Mouse (Mus musculus) adrenal gland, adult 8-10 months (tissue): ENCODE results near the gene Pde7b. TPM values are rescaled to one million over a fixed set of nuclear protein-coding genes. Genes with fewer than 3 reads are reported as not detected.
"Not testable (repeated sequence)": the region's sequence is repeated elsewhere in the genome, so short reads cannot be mapped to it uniquely, and the experiment has no call there.

ENCODE experiments used
- DNase-seq: peaks from one replicate; pipeline ENCODE4 v3.0.0; 2022
- total RNA-seq, 4 experiments: library from RNA; stranded (reverse); gene quantifications; 2 replicates each; pipeline ENCODE4 v1.2.4; 2022

The Pde7b gene
- total RNA-seq, 4 experiments from 2014 or later = 13.5 to 14.8 (median 14.5) TPM

DNA sequence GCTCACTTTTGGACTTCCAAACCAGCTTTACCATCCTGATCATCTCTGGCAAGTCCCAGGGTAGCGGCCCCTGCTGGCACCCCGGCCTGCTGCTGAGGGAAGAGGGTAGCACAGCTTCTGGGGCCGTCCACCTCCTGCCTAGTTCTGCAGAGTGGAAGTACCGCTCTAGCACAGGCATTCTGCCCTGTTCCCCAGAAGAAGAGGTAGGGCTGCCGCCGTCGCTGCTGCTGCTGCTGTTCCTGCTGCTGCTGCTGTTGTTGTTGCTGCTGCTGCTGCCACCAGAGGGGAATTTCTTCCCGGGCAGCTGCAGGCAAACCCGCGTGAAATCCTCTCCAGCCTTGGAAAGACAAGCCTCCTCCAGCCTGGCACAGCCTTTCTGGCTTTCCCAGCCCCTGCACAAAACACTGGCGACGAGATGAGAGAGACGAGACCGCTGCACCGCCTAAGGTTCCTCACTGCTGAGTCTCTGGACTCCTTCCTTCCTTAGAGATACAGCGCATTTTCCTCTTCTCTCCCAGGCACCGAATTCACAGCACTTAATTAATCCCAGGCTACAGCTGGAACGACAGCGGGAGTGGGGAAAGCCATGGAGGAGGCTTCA lies 176.8 kb downstream of the Pde7b start:
- peak; percentile 10 for DNase-seq

DNA sequence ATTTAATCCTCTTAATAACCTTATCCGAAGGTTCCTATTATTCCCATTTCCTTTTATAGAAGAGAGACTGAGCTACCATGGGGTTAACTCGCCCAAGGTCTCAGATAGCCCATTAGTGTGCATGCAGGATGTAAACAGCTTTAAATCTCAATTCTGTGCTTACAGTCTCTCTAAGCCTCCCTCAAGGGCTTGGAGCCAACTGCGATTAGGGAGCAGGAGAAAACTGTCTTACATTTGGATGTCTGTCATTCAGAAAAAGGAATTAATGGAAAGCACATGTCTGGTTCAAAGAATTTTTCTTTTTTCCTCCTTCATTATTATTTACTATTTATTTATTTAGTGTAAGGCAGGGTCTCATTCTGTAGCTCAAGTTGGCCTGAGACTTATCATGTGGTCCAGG lies 181.8 kb downstream of the Pde7b start:
- no peak for DNase-seq

DNA sequence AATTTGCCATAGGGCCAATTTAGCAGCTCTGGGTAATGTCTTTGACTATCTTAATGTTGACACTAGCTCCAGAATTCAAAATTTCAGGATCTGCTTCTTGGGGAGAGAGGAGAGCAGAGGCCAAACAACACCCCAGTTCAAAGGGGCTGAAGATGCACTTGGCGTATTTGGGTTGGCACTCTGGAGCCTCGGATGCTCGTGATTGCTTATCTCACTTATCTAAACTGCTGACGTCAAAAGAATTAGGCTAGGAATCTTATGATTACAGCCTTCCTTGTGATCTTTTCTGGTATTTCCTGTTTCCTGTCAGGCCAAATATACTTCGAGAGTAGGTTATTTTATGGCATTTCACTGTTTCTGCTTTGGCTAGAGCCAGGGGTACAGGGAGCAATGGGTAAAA lies 191.1 kb downstream of the Pde7b start:
- no peak for DNase-seq

DNA sequence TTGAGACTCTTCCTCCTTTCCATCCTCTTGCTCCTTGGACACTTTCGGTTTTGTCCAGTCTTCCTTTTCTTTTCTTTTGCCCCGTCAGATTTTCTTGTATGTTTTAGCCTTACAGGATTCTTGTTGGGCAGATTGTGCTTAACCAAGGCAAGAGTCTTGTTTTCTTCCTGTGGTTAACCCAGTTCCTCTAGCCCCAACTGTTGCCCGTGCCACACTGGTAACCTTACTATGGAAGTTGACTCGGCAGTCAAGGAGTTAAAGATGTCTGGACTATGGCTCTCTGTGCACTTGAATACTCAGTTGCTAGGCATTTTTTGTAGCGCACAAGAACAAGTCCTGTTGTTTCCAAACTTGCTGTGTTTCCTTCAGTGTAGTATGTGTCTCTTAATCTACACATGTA lies 193.0 kb downstream of the Pde7b start:
- DNase-seq = no peak

DNA sequence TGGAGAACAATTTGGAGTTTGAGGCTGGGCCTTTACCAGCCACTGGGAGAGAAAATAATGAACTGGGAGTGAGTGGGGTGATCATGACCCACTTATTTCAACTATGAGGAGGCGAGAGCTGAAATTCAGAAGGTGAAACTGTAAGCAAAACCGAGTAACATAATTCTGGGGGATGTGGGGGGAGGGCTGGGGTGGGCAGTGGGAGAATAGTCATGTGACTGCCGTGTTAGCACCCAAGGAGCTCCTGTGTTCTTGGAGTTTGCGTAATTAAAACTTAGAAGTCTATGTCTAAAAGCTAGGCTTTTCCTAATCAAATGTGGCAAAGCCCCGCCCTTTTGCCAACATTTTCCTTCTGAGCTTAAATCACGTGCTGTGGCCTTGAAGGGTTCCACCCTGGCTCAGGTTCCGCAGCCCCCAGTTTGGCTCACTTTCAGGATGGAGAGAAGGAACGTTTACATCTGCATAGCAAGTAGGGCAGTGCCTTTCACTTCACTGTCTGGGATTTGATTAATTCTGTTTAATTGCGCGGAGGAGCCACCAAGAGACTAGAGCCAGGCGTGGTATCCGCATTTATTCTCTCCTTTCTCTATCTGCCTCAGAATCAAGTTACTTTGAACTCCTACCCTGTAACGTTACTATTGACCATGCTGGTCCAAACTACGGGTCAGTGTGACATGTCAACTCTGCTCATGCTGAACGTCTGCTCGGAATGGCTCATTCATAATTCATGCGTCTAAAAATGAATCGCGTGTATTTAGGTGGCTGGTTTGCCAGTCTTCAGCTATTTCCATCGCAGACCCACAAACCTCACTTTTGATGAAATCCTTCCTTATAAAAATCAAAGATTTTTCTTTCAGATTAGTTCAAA lies 196.1 kb downstream of the Pde7b start:
- DNase-seq = no peak

DNA sequence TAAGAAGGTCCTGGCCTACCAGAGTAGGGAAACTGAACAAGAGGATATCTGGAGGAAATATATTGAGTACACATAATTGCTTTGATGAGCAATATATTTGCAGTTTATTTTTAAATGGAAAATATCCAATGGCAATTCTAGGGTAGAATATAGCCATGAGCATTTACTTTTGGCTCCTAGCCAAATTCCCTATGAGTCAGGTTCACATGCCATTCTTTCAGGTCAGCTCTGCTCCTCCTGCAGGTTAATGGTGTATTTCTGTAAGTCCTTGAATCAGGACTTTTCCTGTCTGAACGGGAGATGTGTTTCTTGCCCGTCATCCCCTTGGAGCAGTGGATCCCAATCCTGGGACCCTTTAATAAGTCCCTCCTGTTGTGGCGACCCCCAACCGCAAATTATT lies 197.1 kb downstream of the Pde7b start:
- DNase-seq = no peak

DNA sequence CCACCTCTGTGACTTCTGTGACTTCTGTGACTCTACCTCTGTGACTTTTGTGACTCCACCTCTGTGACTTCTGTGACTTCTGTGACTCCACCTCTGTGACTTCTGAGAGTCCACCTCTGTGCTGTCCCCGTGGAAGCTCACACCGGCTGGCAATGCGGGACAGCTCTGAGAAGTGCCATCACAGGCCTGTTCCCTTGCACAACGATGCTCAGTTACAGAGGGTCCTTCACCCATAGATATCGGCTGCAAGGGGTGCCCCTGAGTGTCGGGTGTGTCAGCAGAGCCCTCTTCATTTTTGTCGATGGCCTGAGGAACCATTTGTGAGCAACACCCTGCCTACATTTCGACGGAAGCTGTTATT lies 206.4 kb downstream of the Pde7b start:
- DNase-seq = no peak

DNA sequence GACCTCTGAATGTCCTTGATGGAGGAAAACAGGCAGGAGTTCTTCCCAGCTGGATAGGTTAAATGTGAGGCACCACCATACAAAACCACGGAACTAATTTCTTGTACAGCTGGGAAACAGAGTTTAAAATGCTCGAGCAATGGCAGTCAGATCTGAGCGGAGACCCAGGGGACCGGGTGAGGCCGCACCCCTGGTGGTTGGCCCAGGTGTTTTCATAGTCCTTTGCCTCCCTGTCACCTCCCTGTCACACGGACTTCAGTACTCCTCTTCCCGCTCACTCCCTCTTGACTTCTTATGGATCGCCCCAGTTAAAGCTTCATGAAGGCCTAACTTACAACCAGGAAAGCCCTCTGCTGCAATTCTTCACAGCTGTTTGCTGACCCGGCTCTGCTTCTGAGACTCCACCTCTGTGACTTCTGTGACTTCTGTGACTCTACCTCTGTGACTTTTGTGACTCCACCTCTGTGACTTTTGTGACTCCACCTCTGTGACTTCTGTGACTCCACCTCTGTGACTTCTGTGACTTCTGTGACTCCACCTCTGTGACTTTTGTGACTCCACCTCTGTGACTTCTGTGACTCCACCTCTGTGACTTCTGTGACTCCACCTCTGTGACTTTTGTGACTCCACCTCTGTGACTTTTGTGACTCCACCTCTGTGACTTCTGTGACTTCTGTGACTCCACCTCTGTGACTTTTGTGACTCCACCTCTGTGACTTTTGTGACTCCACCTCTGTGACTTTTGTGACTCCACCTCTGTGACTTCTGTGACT lies 206.9 kb downstream of the Pde7b start:
- DNase-seq = not testable (repeated sequence)

DNA sequence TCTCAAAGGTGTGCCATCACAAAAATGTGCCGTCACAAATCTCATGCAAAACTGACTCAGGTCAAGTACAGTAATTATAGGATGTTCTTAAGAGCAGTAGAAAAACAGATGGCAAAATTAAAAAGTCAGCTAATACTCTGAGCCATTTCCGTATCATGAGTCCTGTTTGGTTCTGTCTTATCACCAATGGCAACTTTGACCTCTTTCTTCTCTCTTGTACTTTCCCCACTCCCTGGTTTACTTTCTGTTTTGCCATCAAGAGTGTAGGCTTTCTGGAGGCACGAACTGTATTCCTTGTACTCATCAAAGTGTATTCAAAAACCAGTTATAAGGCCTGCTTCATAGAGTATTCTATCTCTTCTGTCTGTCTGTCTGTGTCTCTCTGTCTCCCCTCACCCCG lies 211.0 kb downstream of the Pde7b start:
- DNase-seq = no peak

DNA sequence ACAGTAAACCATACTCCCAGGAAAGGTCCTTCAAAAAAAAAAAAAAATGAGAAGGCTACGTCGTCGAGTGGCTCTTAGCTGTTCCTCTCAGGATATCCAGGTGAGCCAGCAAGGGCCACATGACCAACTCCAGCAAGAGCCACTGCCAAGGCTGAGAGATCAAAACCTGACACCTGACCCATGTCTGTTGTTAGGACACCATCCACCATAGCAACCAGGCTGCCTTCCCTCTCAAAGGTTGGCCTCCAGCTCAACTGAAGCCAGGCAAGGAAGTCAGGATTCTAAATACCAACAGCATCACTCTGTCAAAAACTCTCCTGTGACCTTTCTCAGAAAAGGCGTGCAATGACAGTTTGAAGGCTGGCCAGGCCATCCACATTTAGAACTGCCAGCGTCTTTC lies 211.4 kb downstream of the Pde7b start:
- DNase-seq = no peak

DNA sequence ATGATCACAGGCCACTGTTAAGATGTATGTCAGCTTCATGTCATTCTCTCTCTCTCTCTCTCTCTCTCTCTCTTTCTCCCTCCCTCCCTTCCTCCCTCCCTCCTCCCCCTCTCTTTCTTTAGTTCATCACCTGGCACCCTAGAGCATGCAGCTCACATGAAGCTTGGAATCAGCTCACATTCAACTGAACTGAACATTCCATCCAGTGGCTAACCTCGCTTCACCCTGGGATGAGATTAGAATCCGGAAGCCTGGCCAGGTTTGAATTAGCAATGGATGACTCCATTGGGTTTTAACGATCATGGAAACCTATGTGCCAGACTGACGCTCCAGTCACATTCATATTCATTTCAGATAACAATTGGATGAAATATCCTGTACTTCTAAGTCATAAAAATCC lies 215.1 kb downstream of the Pde7b start:
- DNase-seq = no peak

DNA sequence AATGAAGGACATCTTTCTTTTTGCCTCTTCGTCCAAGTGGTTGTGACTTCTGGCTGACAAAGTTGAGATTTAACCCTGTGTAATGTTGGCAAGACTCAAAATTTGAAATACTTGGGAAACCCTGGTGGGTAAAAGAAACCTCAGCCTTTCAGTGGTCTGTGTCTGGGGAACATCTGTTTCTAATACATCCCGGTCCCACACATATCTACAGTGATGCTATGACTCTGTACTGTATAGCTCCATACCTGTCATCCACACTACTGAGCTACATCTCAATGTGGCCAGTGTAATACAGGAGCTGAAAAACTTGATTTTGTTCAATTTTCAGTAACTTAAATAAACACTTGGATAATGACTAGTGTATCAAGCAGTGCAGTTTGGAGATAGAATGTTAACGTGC lies 216.4 kb downstream of the Pde7b start:
- DNase-seq = no peak

DNA sequence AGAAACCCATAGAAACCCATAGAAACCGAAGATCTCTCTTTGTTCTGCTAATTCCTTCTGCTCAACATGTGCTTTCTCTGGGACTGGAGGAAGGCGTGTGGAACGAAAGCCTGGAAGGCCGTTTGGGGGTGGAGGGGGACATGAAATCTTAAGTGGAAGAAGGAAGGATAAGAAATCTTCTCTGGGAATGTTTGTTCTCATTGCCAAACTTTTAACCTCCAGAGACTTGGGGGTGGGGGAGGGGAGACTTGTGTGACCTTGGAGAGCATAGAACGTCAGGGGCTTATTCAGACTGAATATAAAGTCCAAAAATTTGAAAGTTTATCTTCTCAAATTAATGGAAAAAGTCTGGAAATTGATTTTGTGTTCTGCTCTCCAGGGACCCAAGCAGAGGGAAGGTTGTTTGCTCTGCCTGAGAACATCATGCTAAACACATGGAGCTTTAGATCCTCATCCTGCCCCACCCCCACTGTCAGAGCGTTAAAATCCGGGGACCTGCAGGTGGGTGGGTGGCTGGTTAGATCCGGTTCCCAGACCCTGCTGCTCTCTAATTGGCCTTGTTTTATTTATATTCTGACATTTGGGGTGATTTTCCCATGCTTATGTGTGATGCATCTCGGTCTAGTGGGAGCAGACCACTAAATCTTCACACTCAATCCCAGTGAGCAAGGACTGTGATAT lies 217.0 kb downstream of the Pde7b start:
- DNase-seq = no peak

DNA sequence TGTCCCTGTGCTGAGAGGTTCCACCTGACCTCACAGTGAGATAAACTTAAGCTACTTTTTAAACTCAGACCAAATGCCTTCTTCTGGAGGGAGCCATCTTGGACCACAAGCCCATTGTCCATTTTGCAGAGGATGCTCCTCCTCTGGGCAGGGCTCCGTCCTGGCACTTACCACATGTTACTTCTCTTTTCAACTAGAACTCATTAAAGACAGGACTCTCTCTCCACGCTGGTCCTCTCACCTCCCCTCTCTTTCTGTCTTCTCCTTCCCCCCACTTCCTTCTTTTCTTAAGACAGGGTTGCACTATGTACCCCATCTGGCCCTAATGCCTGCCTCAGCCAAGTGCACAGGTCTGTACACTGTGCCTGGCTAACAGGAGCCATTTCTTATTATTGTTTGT lies 217.8 kb downstream of the Pde7b start:
- DNase-seq = no peak

DNA sequence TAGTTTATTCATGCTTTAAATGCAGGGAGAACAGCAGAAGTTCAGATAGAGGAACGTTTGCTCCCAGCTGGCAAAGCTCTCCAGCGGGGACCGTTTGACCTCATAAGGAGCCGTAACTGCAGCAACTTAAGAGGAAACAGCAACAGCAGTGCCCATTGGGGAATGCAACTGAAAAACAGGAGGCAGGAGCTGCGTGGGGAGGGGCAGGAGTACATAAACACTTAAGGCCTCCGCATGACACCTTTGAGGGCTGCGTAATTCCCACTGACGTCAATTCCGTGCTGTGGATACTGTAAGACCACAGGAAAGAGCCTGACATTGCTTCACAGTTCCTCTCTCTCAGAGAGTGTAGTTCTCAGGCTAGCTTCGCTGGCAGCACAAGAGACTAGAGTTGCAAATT lies 219.4 kb downstream of the Pde7b start:
- peak; percentile 21 for DNase-seq

DNA sequence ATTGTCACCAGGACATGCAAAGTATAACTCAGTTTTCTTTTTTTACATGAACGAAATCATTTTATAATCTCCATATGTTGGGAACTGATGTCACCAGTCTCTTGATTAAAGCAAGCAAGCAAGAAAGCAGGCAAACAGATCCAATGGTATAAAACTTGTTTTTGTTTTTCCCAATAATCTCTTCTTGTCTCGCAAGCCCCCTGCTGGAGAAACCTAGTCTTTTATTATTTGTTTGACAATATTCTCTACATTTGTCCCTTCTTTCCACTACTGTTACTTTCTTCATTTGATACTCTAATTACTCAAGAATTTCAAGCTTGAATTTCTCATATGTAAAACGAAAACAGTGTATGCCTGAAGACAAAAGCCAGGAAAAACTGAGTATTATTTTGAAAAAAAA lies 220.1 kb downstream of the Pde7b start:
- no peak for DNase-seq

DNA sequence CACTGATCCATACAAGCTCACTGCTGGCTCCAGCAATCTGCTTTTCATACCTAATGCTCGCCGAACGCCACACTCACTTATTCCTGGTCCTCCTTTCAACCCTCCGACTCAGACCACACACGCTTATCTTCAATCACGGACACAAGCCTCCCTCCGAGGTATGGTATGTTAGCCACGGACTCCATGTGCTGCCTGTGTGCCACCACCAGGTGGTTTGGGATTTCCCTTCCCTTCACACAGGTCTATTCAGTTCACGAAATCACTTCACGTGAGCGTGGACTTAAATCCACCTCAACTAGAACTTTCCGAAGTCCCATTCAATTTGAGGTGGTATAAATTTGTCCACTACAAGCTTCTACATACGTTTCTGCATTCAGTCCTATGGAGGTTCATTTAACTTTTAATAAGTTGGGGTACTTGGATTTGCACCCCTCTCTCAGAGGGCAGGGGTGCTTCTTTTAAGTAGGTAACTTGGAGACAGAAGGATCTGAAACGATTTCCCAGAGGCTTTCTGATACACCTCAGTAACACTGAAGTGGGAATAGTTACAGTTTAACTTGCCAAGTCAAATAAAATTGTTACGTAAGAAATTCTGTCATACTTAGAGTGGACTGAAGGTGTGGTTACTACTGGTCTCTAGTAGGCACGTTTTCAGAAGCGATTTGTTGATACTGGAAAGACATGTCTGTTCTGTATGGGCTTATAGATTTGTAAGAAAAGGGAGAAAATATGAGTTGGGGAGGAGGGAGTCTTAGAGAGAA lies 221.4 kb downstream of the Pde7b start:
- no peak for DNase-seq

DNA sequence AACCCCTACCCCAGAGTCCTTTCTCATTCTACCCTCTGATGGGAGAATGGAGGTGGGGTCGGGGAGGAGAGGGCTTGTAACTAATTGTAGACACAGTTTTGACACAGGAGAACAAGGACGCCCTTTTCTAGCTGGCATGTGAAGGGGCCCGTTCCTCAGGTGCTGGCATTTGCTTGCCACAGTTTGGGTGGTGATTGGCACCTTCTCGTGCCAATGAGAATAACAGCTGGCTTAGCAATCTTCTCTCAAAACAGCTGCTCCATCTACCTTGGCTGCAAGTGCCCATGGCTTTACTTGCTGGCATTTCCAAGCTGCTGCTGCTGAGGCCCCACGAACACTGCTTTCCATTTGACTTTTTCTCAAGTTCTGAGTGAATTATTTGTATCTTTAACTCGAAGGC lies 223.7 kb downstream of the Pde7b start:
- DNase-seq = no peak

DNA sequence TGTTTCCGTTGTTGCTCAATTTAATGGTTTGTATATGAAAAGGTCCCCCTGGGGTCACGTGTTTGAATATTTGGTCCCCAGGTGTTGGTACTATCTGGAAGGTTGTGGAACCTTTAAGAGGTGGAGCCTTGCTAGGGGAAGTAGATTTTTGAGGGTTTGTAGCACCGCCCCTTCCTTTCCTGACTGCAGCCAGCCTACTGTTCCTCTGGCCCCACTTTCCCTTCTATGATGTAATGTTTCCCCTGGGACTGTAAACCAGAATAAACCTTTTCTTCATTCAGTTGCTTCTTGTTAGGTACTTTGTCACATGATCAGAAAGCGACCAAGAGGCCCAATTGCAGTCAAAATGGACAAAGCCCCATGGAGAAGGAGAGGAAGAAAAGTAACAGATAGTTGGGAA lies 229.8 kb downstream of the Pde7b start:
- no peak for DNase-seq

DNA sequence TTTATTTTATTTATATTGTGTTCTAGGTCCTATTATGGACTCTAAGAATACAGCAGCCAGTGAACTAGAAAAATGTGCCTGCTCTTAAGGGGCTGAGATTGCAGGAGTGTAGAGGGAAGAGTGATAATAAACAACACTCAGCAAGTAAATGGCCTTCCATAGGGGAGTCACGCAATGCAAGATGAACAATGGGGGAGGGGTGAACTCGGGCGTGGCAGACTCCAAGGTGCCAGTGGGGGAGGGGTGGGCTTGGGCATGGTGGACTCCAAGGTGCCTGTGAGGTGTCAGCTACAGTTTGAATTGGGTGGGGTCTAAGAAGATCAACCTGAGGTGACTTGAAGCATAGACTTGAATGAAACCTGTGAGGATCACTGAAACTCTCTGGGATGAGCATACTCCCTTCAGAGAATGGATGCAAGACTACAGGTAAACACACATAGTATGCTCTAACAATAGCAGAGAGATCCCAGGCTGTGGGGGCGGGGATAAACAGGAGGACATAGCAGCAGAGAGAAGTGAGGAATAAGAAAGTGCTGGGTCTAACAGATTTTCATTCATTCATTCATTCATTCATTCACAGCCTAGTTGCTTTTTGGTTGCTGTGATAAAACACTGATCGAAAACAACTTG lies 230.9 kb downstream of the Pde7b start:
- DNase-seq = no peak

DNA sequence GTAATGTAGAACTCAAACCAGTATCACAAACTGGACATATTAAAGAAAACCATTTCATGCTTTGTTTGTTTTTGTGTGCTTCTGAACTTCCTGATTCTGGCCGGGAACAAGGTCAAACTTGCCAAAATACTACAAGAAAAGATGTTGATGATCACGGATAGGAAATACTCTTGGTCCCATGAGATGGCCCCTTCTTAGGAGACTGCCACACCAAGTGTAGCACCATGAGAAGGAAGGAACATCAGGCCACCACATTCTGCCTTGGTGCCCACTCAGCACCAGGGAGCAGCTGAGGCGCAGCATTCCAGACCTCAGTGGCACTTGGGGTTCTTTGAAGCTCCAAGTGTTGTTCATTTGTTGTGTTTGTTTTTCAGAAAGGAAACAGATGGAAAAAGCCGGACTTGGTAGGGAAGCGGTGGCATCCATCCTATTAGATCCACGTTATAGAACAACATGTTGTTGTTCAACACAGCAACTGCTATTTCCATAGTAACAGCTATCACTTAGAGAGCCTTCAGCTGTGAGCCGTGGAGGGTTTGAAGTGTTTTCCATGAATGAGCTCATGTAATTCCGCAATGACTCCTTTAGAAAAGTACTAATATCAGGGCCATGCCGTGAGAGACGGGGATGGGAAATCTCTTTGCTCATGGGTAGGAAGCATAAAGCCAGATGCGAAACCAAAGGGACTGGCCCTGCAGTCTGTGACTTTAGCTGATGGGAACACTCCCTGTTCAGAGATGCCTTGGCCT lies 232.5 kb downstream of the Pde7b start:
- no peak for DNase-seq
